Comparison of ENCODE assay signal across 8 mouse cellular contexts in genomic region chr7:97737638-97738456, GRCm38 (mm10). TPM values are rescaled to one million over a fixed set of nuclear protein-coding genes. Genes with fewer than 3 reads are reported as not detected.
DNase-seq lines count a peak whose midpoint lies in the region; ATAC-seq and TF ChIP-seq lines count a peak whose summit lies in the region.

Gene Aqp11, minus strand, starts transcription at chr7:97738289.

- H3K9ac ChIP-seq in embryonic facial prominence, embryonic 15.5 days: peak within 1 kb of the TSS; percentile 40

- 0 out of 2 replicates have a peak, but pooled peaks have one; percentile 7 for TF ChIP-seq POLR2A in bone marrow macrophage, adult 2 months (IDR thresholded peaks at IDR 0.05; ENCODE audit: borderline replicate concordance, low read depth, low read length)

- DNase-seq in B cell, adult 2 months: peak; percentile 62
- DNase-seq in heart, adult 9 months (ENCODE audit: low spot score in 2 of 2): peak; percentile 87 to 88
- peak; percentile 94 for DNase-seq in kidney, adult 9 months
- peak; percentile 95 for DNase-seq in liver
- peak; percentile 83 for DNase-seq in spleen, postnatal 36 days (ENCODE audit: low spot score in 2 of 2)

- H3K9me3 ChIP-seq in embryonic facial prominence, embryonic 15.5 days (replicated peaks): no peaks in the 10 kb centered on the region

- H3K4me1 ChIP-seq in bone marrow macrophage, adult 2 months (ENCODE audit: control insufficient read depth, insufficient read depth, low read length): peaks cover 21% of the 10 kb centered on the region
- peaks cover 8% of the 10 kb centered on the region; the same call in 1 of the 2 replicates for H3K4me1 ChIP-seq in embryonic facial prominence, embryonic 15.5 days

- peak within 1 kb of the TSS; percentile 83 for H3K4me2 ChIP-seq in embryonic facial prominence, embryonic 15.5 days (replicated peaks)

- peak; percentile 95 for ATAC-seq in embryonic facial prominence, embryonic 15.5 days (ENCODE audit: insufficient number of reproducible peaks, low FRiP score, low TSS enrichment, low read depth)
- ATAC-seq in monocyte, adult 5-6 weeks (replicated peaks; ENCODE audit: insufficient number of reproducible peaks, low FRiP score, low TSS enrichment, poor library complexity, severe bottlenecking): peak; percentile 41

- H3K4me3 ChIP-seq in bone marrow macrophage, adult 2 months (ENCODE audit: insufficient read depth, low read length): peak within 1 kb of the TSS; percentile 96
- peak within 1 kb of the TSS; percentile 64 for H3K4me3 ChIP-seq in embryonic facial prominence, embryonic 15.5 days (replicated peaks)

- no peak for TF ChIP-seq CTCF in bone marrow macrophage, adult 2 months (IDR thresholded peaks at IDR 0.05; ENCODE audit: low read depth, low read length)

- H3K27me3 ChIP-seq in embryonic facial prominence, embryonic 15.5 days: peaks cover 7% of the 10 kb centered on the region; the same call in 1 of the 2 replicates

- under 1% methylated on average over 54 of the region's 64 CpGs for WGBS in embryonic facial prominence, embryonic 15.5 days

- peak within 1 kb of the TSS; percentile 3; the same call in 1 of the 2 replicates for H3K27ac ChIP-seq in bone marrow macrophage, adult 2 months (ENCODE audit: insufficient read depth, low read depth, low read length)
- no peak within 1 kb of the TSS for H3K27ac ChIP-seq in embryonic facial prominence, embryonic 15.5 days (replicated peaks)

- no peaks in the 10 kb centered on the region for H3K36me3 ChIP-seq in embryonic facial prominence, embryonic 15.5 days

RNA-seq across cellular contexts. Expression of gene Aqp11, which starts in this region (rescaled TPM):
- 1.6 TPM in 1 of 2 replicates, not detected in the other for polyA plus RNA-seq in bone marrow macrophage, adult 2 months (2012; ENCODE audit: insufficient read depth, insufficient read length, missing spikeins)
- 3.6 and 4.1 TPM in 2 replicates for polyA plus RNA-seq in embryonic facial prominence, embryonic 15.5 days (2015; fragmentation: Nextera tagmentation; extraction: Ambion mirVana)
- total RNA-seq in monocyte, adult 5-6 weeks (2017): 0.39 to 0.53 TPM in 2 of 3 replicates, not detected in the other

Comparison
In these comparisons a context has a peak if more than half of its experiments do, and no peak if none do; other contexts are left out.
1. Peak in ATAC-seq in monocyte, adult 5-6 weeks; RNA of the gene not detected or under 1 TPM.